Mouse (Mus musculus) hindbrain, postnatal 0 days (tissue): ENCODE data around the gene Yy1. TPM values are rescaled to one million over a fixed set of nuclear protein-coding genes. Genes with fewer than 3 reads are reported as not detected.
A peak's percentile ranks its signal among the peaks of the same experiment; 100 is the strongest.

Source experiments
- ATAC-seq: fragments of 200-750 bp; cut with Nextera tagmentation; 2 replicates; pipeline ENCODE4 v1.8.0; 2017; ENCODE audit warnings: mild to moderate bottlenecking, moderate TSS enrichment, moderate library complexity
- DNase-seq: peaks from one replicate; pipeline ENCODE4 v3.0.0-alpha.2; 2015; ENCODE audit warnings: low spot score
- H3K27ac ChIP-seq: fragments of 300-500 bp; sonication (generic); 2 replicates; pipeline ENCODE4 v1.5.1; 2014; ENCODE audit warnings: mild to moderate bottlenecking
- H3K27me3 ChIP-seq: fragments of 300-500 bp; sonication (generic); 2 replicates; pipeline ENCODE4 v1.6.1; 2014; ENCODE audit warnings: low read length, mixed read lengths; ENCODE audit not compliant: insufficient read depth
- H3K36me3 ChIP-seq: fragments of 300-500 bp; sonication (generic); 2 replicates; pipeline ENCODE4 v1.6.1; 2014; ENCODE audit warnings: low read length, mixed read lengths; ENCODE audit not compliant: insufficient read depth
- H3K4me1 ChIP-seq: fragments of 300-500 bp; sonication (generic); 2 replicates; pipeline ENCODE4 v1.6.1; 2014; ENCODE audit warnings: antibody characterized with exemption, low read length, mixed read lengths; ENCODE audit not compliant: insufficient read depth
- H3K4me2 ChIP-seq: fragments of 300-500 bp; sonication (generic); 2 replicates; pipeline ENCODE4 v1.6.1; 2014; ENCODE audit warnings: low read depth, mild to moderate bottlenecking, low read length, moderate library complexity, mixed read lengths
- H3K4me3 ChIP-seq: fragments of 300-500 bp; sonication (generic); 2 replicates; pipeline ENCODE4 v1.5.1; 2014; ENCODE audit warnings: low read length
- H3K9ac ChIP-seq: fragments of 300-500 bp; sonication (generic); replicated peaks from 2 replicates; pipeline ENCODE4 v1.6.1; 2014; ENCODE audit warnings: mild to moderate bottlenecking, low read length, moderate library complexity, mixed read lengths
- H3K9me3 ChIP-seq: fragments of 300-500 bp; sonication (generic); 2 replicates; pipeline ENCODE4 v1.6.1; 2016; ENCODE audit warnings: low read length, mixed read lengths
- CTCF ChIP-seq: IDR thresholded peaks from 2 replicates; pipeline ENCODE4 v1.5.1; 2016; ENCODE audit warnings: antibody characterized with exemption, control low read depth, low read depth
- WGBS: fragments of 180-500 bp; shearing (Covaris S2); extraction: QIAGEN DNeasy Blood & Tissue Kit; methylation state at CpG from one replicate; pipeline ENCODE4 v1.1.7; 2014; 5-methylcytosine and 5-hydroxymethylcytosine counted together
- polyA plus RNA-seq: library from polyadenylated mRNA; unstranded; fragments of >200 nt; fragmentation: Nextera tagmentation; extraction: Ambion mirVana; gene quantifications from 2 replicates; pipeline ENCODE4 v1.2.1, GENCODE M21; 2015
- total RNA-seq: library from RNA; depleted of rRNA; stranded (reverse); fragments of >200 nt; gene quantifications from 2 replicates; pipeline ENCODE4 v1.2.3, GENCODE M21; 2014

The Yy1 gene
- total and polyA plus RNA-seq, 2 experiments from 2014 or later = 7.9 to 30.2 TPM

DNA sequence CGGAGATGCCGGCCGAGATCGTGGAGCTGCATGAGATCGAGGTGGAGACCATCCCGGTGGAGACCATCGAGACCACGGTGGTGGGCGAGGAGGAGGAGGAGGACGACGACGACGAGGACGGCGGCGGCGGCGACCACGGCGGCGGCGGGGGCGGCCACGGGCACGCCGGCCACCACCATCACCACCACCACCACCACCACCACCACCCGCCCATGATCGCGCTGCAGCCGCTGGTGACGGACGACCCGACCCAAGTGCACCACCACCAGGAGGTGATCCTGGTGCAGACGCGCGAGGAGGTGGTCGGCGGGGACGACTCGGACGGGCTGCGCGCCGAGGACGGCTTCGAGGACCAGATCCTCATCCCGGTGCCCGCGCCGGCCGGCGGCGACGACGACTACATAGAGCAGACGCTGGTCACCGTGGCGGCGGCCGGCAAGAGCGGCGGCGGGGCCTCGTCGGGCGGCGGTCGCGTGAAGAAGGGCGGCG lies 724 bp downstream of the Yy1 start:
- Histone ChIP-seq H3K9me3 (no peaks in the 10 kb centered on the region), H3K4me1 (peaks cover 17% of the 10 kb centered on the region), H3K4me3 (peak overlapping the region; percentile 94), H3K36me3 (no peaks in the 10 kb centered on the region), H3K4me2 (peak overlapping the region; percentile 69), H3K27me3 (no peaks in the 10 kb centered on the region), H3K27ac (peak overlapping the region; percentile 98), H3K9ac (peak overlapping the region; percentile 92)
- ATAC-seq (no peak), DNase-seq (no peak)
- TF ChIP-seq CTCF = no peak
- WGBS = under 1% methylated on average over 44 of the region's 71 CpGs

DNA sequence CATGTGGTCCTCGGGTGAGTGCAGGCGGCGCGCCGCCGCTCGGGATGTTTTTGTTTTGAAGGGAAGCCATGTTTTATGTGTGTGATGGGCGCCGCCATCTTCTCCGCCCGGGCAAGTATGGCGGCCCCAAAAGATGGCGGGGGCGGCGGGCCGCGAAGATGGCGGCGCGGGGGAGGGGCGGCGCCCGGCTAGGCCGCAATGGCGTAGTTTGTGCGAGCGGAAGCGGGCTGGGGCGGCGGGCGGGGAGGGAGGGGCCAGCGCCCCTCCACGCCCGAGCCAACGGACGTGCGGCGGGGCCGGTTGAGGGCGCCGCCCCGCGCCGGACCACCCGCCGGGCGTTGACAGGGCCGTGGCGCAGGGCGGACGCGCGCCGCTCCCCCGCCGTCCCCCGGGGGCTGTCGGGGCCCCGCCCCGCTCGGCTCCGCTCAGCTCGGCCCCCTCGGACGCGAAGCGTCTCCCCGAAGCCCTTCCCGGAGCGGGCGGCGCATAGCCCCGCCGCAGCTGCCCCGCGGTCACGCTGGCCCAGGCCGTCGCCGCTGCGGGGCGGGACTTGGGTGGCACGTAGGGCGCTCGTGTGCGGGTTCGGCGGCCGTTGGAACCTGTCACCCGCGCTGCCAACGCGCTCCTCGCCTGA lies 1.4 kb downstream of the Yy1 start:
- Histone ChIP-seq H3K9me3 (no peaks in the 10 kb centered on the region), H3K4me3 (peak overlapping the region; percentile 94), H3K27me3 (no peaks in the 10 kb centered on the region), H3K4me1 (peaks cover 17% of the 10 kb centered on the region), H3K27ac (peak overlapping the region; percentile 98), H3K9ac (peak overlapping the region; percentile 92), H3K36me3 (no peaks in the 10 kb centered on the region), H3K4me2 (peak overlapping the region; percentile 69)
- under 1% methylated on average over 72 of the region's 94 CpGs for WGBS
- DNase-seq (peak; percentile 94), ATAC-seq (peak; percentile 69)
- no peak for TF ChIP-seq CTCF

DNA sequence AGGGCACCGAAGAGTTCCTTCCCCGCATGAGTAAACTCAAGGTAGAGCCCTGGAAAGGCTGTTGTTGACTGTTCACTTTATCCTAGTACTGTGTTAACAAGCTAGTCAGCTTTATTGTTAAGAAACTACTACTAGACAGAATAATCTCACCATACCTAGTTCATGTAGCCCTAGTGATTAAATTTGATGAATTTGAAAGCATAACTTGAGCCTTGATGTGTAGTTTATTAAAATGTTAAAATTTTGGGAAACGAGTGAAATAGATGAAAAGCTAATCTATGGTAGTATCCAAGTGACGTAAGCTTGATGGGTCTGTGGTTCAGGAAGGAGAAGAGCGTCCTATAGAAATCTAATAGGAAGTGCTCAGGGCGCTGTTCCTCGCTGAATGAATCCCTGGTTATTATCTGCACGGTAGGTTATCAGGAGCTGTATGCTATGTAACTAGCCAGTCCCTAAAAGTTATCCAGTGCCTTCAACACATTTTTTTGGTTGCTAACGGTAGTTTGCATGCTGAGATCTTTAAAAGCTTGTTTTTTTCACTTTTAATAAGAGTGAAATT lies 2.3 kb downstream of the Yy1 start:
- H3K9me3 ChIP-seq = no peaks in the 10 kb centered on the region
- peak overlapping the region; percentile 69 for H3K4me2 ChIP-seq
- H3K4me3 ChIP-seq = peak overlapping the region; percentile 94
- no peak for TF ChIP-seq CTCF
- no peak for ATAC-seq
- WGBS = 11% methylated on average over 9 of the region's 9 CpGs
- H3K27ac ChIP-seq = peak overlapping the region; percentile 98; the same call in 1 of the 2 replicates
- H3K4me1 ChIP-seq = peaks cover 17% of the 10 kb centered on the region
- H3K9ac ChIP-seq = peak overlapping the region; percentile 92
- H3K27me3 ChIP-seq = no peaks in the 10 kb centered on the region
- DNase-seq = peak; percentile 14
- no peaks in the 10 kb centered on the region for H3K36me3 ChIP-seq

DNA sequence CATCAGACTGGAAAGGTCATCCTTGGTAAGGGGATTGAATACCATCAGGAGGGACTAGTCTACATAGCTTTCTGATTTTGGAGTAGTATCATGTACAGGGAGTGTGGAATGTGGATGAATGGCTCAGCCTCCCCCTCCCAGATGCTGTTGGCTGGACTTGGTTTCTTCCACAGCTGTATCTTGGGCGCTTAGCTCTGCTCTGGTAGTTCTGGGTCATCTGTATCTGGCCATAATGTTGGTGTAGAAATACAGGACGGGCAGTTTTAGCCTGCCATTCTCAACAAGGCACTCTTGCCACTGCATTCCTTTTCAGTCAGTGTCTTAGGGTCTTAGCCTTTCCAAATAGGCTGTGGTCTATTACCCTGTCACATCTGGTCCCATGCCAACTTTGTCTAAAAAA lies 8.8 kb downstream of the Yy1 start:
- Histone ChIP-seq H3K4me1 (no peaks in the 10 kb centered on the region), H3K9me3 (no peaks in the 10 kb centered on the region), H3K4me3 (no peak overlapping the region), H3K36me3 (no peaks in the 10 kb centered on the region), H3K9ac (no peak overlapping the region), H3K4me2 (no peak overlapping the region), H3K27ac (no peak overlapping the region), H3K27me3 (no peaks in the 10 kb centered on the region)
- DNase-seq (no peak), ATAC-seq (no peak)
- no peak for TF ChIP-seq CTCF
- WGBS = 75% methylated on average over 2 of the region's 2 CpGs

DNA sequence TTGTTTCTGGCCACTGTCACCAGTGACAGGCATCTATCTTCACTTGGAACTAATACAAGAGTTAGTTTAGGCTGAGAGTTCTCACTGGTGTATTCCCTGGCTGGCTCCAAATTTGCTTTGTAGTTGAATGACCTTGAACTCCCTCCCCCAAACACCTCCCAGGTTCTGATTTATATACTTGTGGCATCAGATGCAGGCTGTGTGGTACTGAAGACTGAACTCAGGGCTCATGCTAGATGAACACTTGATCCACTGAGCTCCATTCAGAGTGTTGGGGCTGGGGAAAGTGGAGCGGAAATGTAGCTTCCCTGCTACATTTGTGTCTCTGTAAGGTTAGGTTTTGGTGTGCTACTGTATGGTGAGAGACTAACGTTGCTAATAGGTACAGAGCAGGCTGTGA lies 11.6 kb downstream of the Yy1 start:
- H3K36me3 ChIP-seq = no peaks in the 10 kb centered on the region; the same call in 1 of the 2 replicates
- no peak overlapping the region for H3K27ac ChIP-seq
- H3K9me3 ChIP-seq = no peaks in the 10 kb centered on the region
- DNase-seq = no peak
- H3K4me1 ChIP-seq = no peaks in the 10 kb centered on the region
- ATAC-seq = no peak
- 89% methylated on average over 2 of the region's 2 CpGs for WGBS
- H3K27me3 ChIP-seq = no peaks in the 10 kb centered on the region
- H3K4me2 ChIP-seq = no peak overlapping the region
- TF ChIP-seq CTCF = no peak
- no peak overlapping the region for H3K4me3 ChIP-seq
- H3K9ac ChIP-seq = no peak overlapping the region

DNA sequence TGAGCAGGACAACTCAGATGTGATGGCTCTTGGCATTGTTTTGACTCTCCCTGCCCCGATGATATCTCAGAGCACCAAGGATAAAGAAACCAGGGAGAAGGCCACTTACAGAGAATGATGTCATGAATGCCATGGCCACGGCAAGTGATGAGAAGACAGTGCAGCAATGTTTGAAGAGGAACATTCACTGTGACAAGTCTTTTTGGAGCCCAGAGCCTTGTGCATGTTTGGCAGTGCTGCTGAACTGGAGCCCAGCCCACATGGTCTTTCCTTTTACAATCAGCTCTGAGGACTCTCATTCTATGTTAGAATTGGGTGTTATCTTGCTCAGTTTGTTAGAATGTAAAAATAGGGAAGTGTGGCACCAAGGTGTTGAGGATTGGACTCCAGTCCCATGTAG lies 15.7 kb downstream of the Yy1 start:
- ATAC-seq = no peak
- no peaks in the 10 kb centered on the region; the same call in 1 of the 2 replicates for H3K36me3 ChIP-seq
- no peak overlapping the region for H3K27ac ChIP-seq
- H3K27me3 ChIP-seq = no peaks in the 10 kb centered on the region
- no peak overlapping the region for H3K9ac ChIP-seq
- no peak for TF ChIP-seq CTCF
- WGBS = 73% methylated on average over 2 of the region's 2 CpGs
- no peak overlapping the region for H3K4me2 ChIP-seq
- H3K4me3 ChIP-seq = no peak overlapping the region
- H3K4me1 ChIP-seq = no peaks in the 10 kb centered on the region
- no peaks in the 10 kb centered on the region for H3K9me3 ChIP-seq
- DNase-seq = no peak

DNA sequence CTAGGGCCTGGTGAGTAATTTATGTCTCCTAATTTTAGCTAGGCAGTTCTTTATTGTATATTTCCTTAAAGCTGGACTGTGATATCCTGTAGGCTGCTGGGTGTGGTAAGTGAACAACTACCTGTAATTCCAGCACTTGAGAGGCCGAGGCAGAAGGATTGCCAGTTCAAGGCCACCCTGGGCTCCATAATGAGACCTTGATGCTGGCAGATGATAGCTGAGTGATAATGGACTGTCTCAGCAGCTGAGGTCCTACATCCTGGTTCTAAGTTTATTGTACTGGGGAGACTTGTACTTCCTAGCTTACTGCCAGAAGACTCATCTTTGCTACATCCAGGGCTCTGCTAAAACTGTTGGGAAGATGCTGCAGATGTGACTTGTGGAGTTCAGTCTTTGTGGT lies 17.0 kb downstream of the Yy1 start:
- Histone ChIP-seq H3K27me3 (no peaks in the 10 kb centered on the region), H3K27ac (no peak overlapping the region), H3K9ac (no peak overlapping the region), H3K4me3 (no peak overlapping the region), H3K36me3 (no peaks in the 10 kb centered on the region; the same call in 1 of the 2 replicates), H3K4me2 (no peak overlapping the region), H3K4me1 (no peaks in the 10 kb centered on the region), H3K9me3 (no peaks in the 10 kb centered on the region)
- DNase-seq (no peak), ATAC-seq (no peak)
- TF ChIP-seq CTCF = no peak
- 84% methylated on average over 1 of the region's 1 CpGs for WGBS
